Mouse (Mus musculus) lung, postnatal 36 days (tissue): Measurements from ENCODE around the gene Ndufab1.

Experiments
- DNase-seq: peaks from one replicate; pipeline ENCODE4 v3.0.0; 2022; ENCODE audit warnings: mixed read lengths

The Ndufab1 gene

GRCm38 (mm10) chr7:122066945-122067516, 34.7 kb downstream of the Ndufab1 start, which contains the start of the genes Ubfd1 and Ears2:
Ubfd1 (plus strand) TSS chr7:122067175.
Ears2 (minus strand) TSS chr7:122067263.
- DNase-seq = peak; percentile 97

DNA sequence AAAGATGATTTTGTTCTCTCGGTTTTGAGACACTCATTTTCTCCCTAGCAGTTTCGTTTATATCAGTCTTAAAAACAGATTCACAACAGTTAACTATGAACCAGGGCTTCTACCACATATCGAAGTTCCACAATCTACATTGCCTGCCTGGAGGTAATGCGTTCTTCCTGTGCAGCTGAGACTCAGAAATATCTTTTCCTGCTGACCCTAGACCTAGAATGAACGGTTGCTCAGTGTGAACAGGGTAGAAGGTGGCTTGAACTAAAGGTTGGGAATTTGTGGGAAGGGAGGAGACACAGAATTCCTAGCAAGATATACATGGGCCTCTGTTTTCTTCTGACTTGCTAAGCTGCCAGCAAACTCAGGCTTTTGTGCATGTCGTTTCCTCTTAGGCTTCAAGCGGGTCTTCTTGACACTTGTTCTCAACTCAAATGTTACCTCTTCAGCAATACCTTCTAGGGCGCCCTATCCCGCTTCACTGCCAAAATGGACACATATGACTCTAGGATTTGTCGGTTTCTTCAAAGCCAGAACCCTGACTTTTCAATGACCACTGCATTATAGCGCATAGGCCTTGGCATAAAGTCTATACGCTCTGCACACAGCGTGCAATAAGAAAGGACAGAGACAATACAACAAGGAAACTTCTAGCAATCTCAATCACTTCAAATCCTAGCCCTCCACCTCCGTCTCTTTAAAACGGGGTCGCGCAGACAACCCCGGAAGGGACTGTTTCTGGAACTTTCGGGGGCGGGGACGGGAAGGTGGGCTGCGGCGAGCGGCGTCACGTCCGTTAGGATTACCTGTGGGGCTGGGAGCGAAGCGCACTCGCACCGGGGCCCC, 35.4 kb downstream of the Ndufab1 start:
- no peak for DNase-seq

- peak; percentile 12 for DNase-seq
These were observed 36.0 kb downstream of the Ndufab1 start for GRCm38 (mm10) chr7:122065656-122066055.

- no peak for DNase-seq
These were observed 45.1 kb downstream of the Ndufab1 start for GRCm38 (mm10) chr7:122056633-122057032.

GRCm38 (mm10) chr7:122050834-122051233, 50.9 kb downstream of the Ndufab1 start:
- DNase-seq = no peak

DNA sequence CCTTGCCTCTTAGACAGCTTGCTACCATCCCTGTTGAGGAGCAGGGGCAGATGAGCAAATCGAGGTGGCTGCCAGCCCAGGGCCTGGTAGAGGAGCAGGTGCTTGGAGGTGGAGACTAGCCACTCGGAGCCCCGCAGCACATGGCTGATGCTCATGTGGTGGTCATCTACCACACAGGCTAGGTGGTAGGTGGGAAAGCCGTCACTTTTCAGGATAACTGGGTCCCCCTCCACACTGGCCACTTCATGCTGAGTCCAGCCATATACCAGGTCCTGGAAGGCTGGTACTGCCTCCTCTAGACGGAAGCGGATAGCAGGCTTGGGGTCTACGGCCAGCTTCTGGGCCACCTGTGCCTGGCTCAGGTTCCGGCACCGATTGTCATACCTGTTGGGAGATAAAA, 53.5 kb downstream of the Ndufab1 start:
- no peak for DNase-seq

DNA sequence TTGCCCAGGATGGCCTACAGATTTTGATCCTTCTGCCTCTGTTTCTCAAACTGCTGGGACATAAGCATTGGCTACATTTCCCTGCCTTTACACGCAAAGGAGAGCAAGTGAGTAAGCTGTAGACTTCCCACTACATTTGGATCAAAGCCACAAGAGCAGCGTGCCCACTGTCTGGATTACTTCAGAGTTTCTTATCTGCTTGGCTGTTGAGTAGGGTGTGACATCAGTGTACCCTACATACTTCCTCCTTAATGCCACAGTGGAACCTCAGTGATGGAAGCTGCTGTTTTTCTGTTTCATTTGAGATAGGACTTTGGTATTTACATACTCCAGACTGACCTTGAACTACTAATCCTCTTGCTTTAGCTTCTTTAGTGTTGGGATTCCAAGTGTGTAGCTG, 54.9 kb downstream of the Ndufab1 start:
- DNase-seq = no peak

- DNase-seq = no peak
These were observed 56.0 kb downstream of the Ndufab1 start for GRCm38 (mm10) chr7:122045711-122046110.

- DNase-seq = peak; percentile 42
These were observed 56.5 kb downstream of the Ndufab1 start for GRCm38 (mm10) chr7:122045181-122045634.

DNA sequence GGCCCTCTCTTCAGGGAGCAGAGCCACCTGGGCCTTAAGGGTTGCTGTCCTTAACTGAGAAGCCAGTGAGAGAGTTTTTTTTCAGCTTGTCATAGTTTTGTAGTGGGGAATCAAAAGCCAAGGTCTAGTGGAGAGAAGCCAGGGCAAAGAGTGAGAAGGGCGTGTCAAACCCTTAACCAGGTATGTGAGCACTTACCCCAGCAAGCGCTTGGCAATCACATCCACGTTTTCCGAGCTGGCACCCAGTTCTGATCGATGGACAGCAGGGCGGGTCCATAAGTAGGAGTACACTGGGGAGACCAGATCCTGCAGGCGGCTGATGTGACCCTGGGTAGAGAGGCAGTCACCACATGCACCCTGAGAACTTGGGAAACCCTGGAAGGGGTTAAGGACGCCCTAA, 57.6 kb downstream of the Ndufab1 start:
- peak; percentile 62 for DNase-seq
